Mouse (Mus musculus): ENCODE measurements around the gene Gpr4. TPM values are rescaled to one million over a fixed set of nuclear protein-coding genes. Genes with fewer than 3 reads are reported as not detected.

The Gpr4 gene
- total RNA-seq, 2 experiments from 2014 or later, result 2.2 to 2.6 TPM

- no peak for DNase-seq
- intact Hi-C loops (cut with DNase I), result no loop called here
Observed at GRCm38 (mm10) chr7:19224933-19225332, 12.6 kb downstream of the Gpr4 start.

- DNase-seq, result no peak
- intact Hi-C loops (cut with DNase I), result no loop called here
Observed at GRCm38 (mm10) chr7:19226817-19227797, 14.8 kb downstream of the Gpr4 start.

- peak; percentile 98 for DNase-seq
- intact Hi-C loops (cut with DNase I), result no loop called here
Observed at GRCm38 (mm10) chr7:19227883-19228792, 15.8 kb downstream of the Gpr4 start, which contains the start of gene Opa3. Opa3 (plus strand) TSS chr7:19228334.

GRCm38 (mm10) chr7:19228793-19229148, 16.4 kb downstream of the Gpr4 start:
- intact Hi-C loops (cut with DNase I), result no loop called here
- no peak for DNase-seq

- intact Hi-C loops (cut with DNase I), result no loop called here
- DNase-seq, result no peak
Observed at GRCm38 (mm10) chr7:19229404-19229803, 17.1 kb downstream of the Gpr4 start.

GRCm38 (mm10) chr7:19230041-19230580, 17.8 kb downstream of the Gpr4 start:
- DNase-seq, result no peak
- intact Hi-C loops (cut with DNase I), result no loop called here

GRCm38 (mm10) chr7:19230899-19231298, 18.6 kb downstream of the Gpr4 start:
- DNase-seq, result no peak
- intact Hi-C loops (cut with DNase I), result no loop called here

GRCm38 (mm10) chr7:19231849-19232248, 19.5 kb downstream of the Gpr4 start:
- DNase-seq, result no peak
- intact Hi-C loops (cut with DNase I), result no loop called here

GRCm38 (mm10) chr7:19234652-19235051, 22.3 kb downstream of the Gpr4 start:
- intact Hi-C loops (cut with DNase I), result no loop called here
- DNase-seq, result no peak

- no peak for DNase-seq
- intact Hi-C loops (cut with DNase I), result no loop called here
Observed at GRCm38 (mm10) chr7:19235092-19235671, 22.8 kb downstream of the Gpr4 start.

GRCm38 (mm10) chr7:19236411-19236810, 24.1 kb downstream of the Gpr4 start:
- intact Hi-C loops (cut with DNase I), result no loop called here
- peak in 1 of 2 experiments; percentile 39 for DNase-seq

- peak in 1 of 2 experiments; percentile 17 for DNase-seq
- intact Hi-C loops (cut with DNase I), result loop anchor here (2.0 kb wide), 1 partner anchor 44 kb away; the partner anchor contains the start of gene Rtn2
Observed at GRCm38 (mm10) chr7:19238344-19238743, 26.0 kb downstream of the Gpr4 start.

- DNase-seq, result peak; percentile 88 to 90
- intact Hi-C loops (cut with DNase I), result loop anchor here (2.0 kb wide), 1 partner anchor 43 kb away; the partner anchor contains the start of gene Rtn2
Observed at GRCm38 (mm10) chr7:19239423-19239822, 27.1 kb downstream of the Gpr4 start.

- intact Hi-C loops (cut with DNase I), result loop anchor here (2.0 kb wide), 1 partner anchor 43 kb away; the partner anchor contains the start of gene Rtn2
- no peak for DNase-seq
Observed at GRCm38 (mm10) chr7:19239986-19240385, 27.6 kb downstream of the Gpr4 start.

- intact Hi-C loops (cut with DNase I), result no loop called here
- no peak for DNase-seq
Observed at GRCm38 (mm10) chr7:19240905-19241463, 28.6 kb downstream of the Gpr4 start.

- intact Hi-C loops (cut with DNase I), result no loop called here
- no peak for DNase-seq
Observed at GRCm38 (mm10) chr7:19242005-19242404, 29.7 kb downstream of the Gpr4 start.

- intact Hi-C loops (cut with DNase I), result no loop called here
- DNase-seq, result no peak
Observed at GRCm38 (mm10) chr7:19243858-19244257, 31.5 kb downstream of the Gpr4 start.

GRCm38 (mm10) chr7:19245083-19245482, 32.7 kb downstream of the Gpr4 start:
- intact Hi-C loops (cut with DNase I), result no loop called here
- no peak for DNase-seq

- no peak for DNase-seq
- intact Hi-C loops (cut with DNase I), result no loop called here
Observed at GRCm38 (mm10) chr7:19246855-19247254, 34.5 kb downstream of the Gpr4 start.

GRCm38 (mm10) chr7:19247511-19247910, 35.2 kb downstream of the Gpr4 start:
- intact Hi-C loops (cut with DNase I), result no loop called here
- DNase-seq, result peak in 1 of 2 experiments; percentile 15

Data from gastrocnemius, postnatal 36 days (tissue).